Mouse (Mus musculus) erythroblast, embryonic 14.5 days (primary cell): ENCODE results near the gene Apoc4. TPM values are rescaled to one million over a fixed set of nuclear protein-coding genes. Genes with fewer than 3 reads are reported as not detected.

Source experiments
- H3K27me3 ChIP-seq: 2 replicates; pipeline ENCODE4 v1.6.1; 2012; ENCODE audit warnings: inconsistent platforms; ENCODE audit not compliant: control insufficient read depth
- H3K36me3 ChIP-seq: 2 replicates; pipeline ENCODE4 v1.6.1; 2012; ENCODE audit warnings: mild to moderate bottlenecking, inconsistent platforms; ENCODE audit not compliant: control insufficient read depth
- H3K4me1 ChIP-seq: 2 replicates; pipeline ENCODE4 v1.6.1; 2012; ENCODE audit warnings: inconsistent platforms; ENCODE audit not compliant: control insufficient read depth
- H3K4me3 ChIP-seq: replicated peaks from 2 replicates; pipeline ENCODE3; 2012; ENCODE audit warnings: moderate library complexity, mild to moderate bottlenecking, inconsistent platforms
- H3K9me3 ChIP-seq: 2 replicates; pipeline ENCODE4 v1.6.1; 2012; ENCODE audit warnings: low read length, inconsistent platforms, mixed read lengths; ENCODE audit not compliant: control insufficient read depth
- GATA1 ChIP-seq: IDR thresholded peaks from 2 replicates; pipeline ENCODE4 v1.6.1; 2012; ENCODE audit warnings: low read length, inconsistent platforms, mixed read lengths
- TAL1 ChIP-seq: IDR thresholded peaks from 3 replicates; pipeline ENCODE4 v1.6.1; 2012; ENCODE audit warnings: low read length, inconsistent platforms, mixed read lengths
- polyA plus RNA-seq: library from polyadenylated mRNA; stranded (reverse); fragments of >175 nt; gene quantifications from 2 replicates; pipeline ENCODE4 v1.2.3, GENCODE M21; 2012

Apoc4 gene
- polyA plus RNA-seq, 1 experiment, result 0.20 TPM

DNA sequence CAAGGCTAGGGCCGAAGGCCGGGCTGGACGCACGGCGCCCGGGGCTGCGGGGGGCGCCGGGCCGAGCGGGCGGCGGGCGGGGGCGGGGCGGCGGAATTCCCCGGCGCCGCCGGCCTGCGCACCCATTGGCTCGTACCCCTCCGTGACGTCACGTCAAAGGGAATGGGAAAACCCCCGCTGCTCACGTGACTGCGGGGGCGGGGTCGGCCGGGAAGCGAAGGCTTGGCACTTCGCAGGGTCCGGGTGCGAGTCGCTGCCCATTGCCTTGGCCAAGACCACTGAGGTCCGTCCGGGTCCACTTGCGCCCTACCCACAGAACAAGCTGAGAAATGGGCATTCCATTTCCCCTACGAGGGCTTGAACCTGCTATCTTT lies 51.9 kb downstream of the Apoc4 start, which contains the start of gene Relb:
Gene Relb (minus strand): TSS at position 78 of the 374 bp plus-strand sequence.
- peaks cover 60% of the 10 kb centered on the region for H3K4me1 ChIP-seq
- H3K27me3 ChIP-seq, result no peaks in the 10 kb centered on the region
- H3K4me3 ChIP-seq, result peak within 1 kb of the TSS; percentile 72
- TF ChIP-seq TAL1 (no peak), GATA1 (no peak)
- peaks cover 30% of the 10 kb centered on the region for H3K36me3 ChIP-seq
- H3K9me3 ChIP-seq, result no peaks in the 10 kb centered on the region

- peaks cover 54% of the 10 kb centered on the region for H3K4me1 ChIP-seq
Observed at GRCm38 (mm10) chr7:19628536-19629360, 52.5 kb downstream of the Apoc4 start.

GRCm38 (mm10) chr7:19628192-19628535 lies 53.1 kb downstream of the Apoc4 start:
- TF ChIP-seq GATA1, result no peak
- Histone ChIP-seq H3K27me3 (peaks cover 3% of the 10 kb centered on the region), H3K36me3 (peaks cover 19% of the 10 kb centered on the region), H3K4me1 (peaks cover 48% of the 10 kb centered on the region), H3K9me3 (no peaks in the 10 kb centered on the region), H3K4me3 (peak overlapping the region; percentile 72)

More at GRCm38 (mm10) chr7:19628536-19629360, 52.5 kb downstream of the Apoc4 start:
- no peak for TF ChIP-seq TAL1
- no peak for TF ChIP-seq GATA1
- Histone ChIP-seq H3K4me3 (peak overlapping the region; percentile 72), H3K36me3 (peaks cover 24% of the 10 kb centered on the region), H3K27me3 (no peaks in the 10 kb centered on the region; the same call in 1 of the 2 replicates), H3K9me3 (no peaks in the 10 kb centered on the region)

Other genes with a start within 250 kb of the Apoc4 start
- 0.45 and 0.52 TPM in 2 replicates for gene Mark4, start 222.7 kb downstream of the Apoc4 start, polyA plus RNA-seq
- gene Exoc3l2, start 218.1 kb downstream of the Apoc4 start, polyA plus RNA-seq, result 0.01 and 0.04 TPM in 2 replicates
- 0.46 and 0.49 TPM in 2 replicates for gene Bloc1s3, start 173.1 kb downstream of the Apoc4 start, polyA plus RNA-seq
- 10.9 and 13.1 TPM in 2 replicates for gene Trappc6a, start 173.1 kb downstream of the Apoc4 start, polyA plus RNA-seq
- gene Nkpd1, start 163.6 kb downstream of the Apoc4 start, polyA plus RNA-seq, result 0.02 TPM in 1 of 2 replicates, not detected in the other
- 26.4 and 32.4 TPM in 2 replicates for gene Ppp1r37, start 118.4 kb downstream of the Apoc4 start, polyA plus RNA-seq
- 0.14 and 0.16 TPM in 2 replicates for gene Zfp296, start 104.2 kb downstream of the Apoc4 start, polyA plus RNA-seq
- gene Gemin7, start 103.9 kb downstream of the Apoc4 start, polyA plus RNA-seq, result 12.9 and 13.5 TPM in 2 replicates
- gene Clasrp, start 77.0 kb downstream of the Apoc4 start, polyA plus RNA-seq, result 10.2 and 11.9 TPM in 2 replicates
- gene Relb, start 52.0 kb downstream of the Apoc4 start, polyA plus RNA-seq, result 0.32 and 0.48 TPM in 2 replicates
- 15.2 and 16.7 TPM in 2 replicates for gene Clptm1, start 16.4 kb downstream of the Apoc4 start, polyA plus RNA-seq
- 0.32 and 0.99 TPM in 2 replicates for gene Apoc2, start 3.5 kb downstream of the Apoc4 start, polyA plus RNA-seq
- gene Gm44805, start 56 bp downstream of the Apoc4 start, polyA plus RNA-seq, result not detected in 2 replicates
- 0.94 and 1.3 TPM in 2 replicates for gene Apoc1, start 11.2 kb upstream of the Apoc4 start, polyA plus RNA-seq
- 12.1 and 14.3 TPM in 2 replicates for gene Apoe, start 17.7 kb upstream of the Apoc4 start, polyA plus RNA-seq
- gene Tomm40, start 34.0 kb upstream of the Apoc4 start, polyA plus RNA-seq, result 12.7 and 13.1 TPM in 2 replicates
- 0.13 and 0.15 TPM in 2 replicates for gene Nectin2, start 69.0 kb upstream of the Apoc4 start, polyA plus RNA-seq
- gene Bcam, start 89.5 kb upstream of the Apoc4 start, polyA plus RNA-seq, result 0.02 TPM in 1 of 2 replicates, not detected in the other
- not detected in 2 replicates for gene Cblc, start 115.3 kb upstream of the Apoc4 start, polyA plus RNA-seq
- gene Bcl3, start 141.3 kb upstream of the Apoc4 start, polyA plus RNA-seq, result 0.15 and 0.18 TPM in 2 replicates
- not detected in 2 replicates for gene Gm19345, start 170.5 kb upstream of the Apoc4 start, polyA plus RNA-seq
- not detected in 2 replicates for gene Ceacam16, start 179.8 kb upstream of the Apoc4 start, polyA plus RNA-seq
- gene Ceacam19, start 206.5 kb upstream of the Apoc4 start, polyA plus RNA-seq, result not detected in 2 replicates
- 0.02 and 0.04 TPM in 2 replicates for gene Pvr, start 239.7 kb upstream of the Apoc4 start, polyA plus RNA-seq